Mouse (Mus musculus) heart, embryonic 16.5 days (tissue): Measurements from ENCODE around the gene Trmt11. TPM values are rescaled to one million over a fixed set of nuclear protein-coding genes. Genes with fewer than 3 reads are reported as not detected.
A peak's percentile ranks its signal among the peaks of the same experiment; 100 is the strongest.
"Not testable (repeated sequence)": the region's sequence is repeated elsewhere in the genome, so short reads cannot be mapped to it uniquely, and the experiment has no call there.

ENCODE experiments used
- ATAC-seq: fragments of 200-750 bp; cut with Nextera tagmentation; replicated peaks from 2 replicates; pipeline ENCODE4 v1.8.0; 2017; ENCODE audit warnings: moderate number of reproducible peaks; ENCODE audit not compliant: insufficient read depth, low FRiP score; ENCODE audit errors: extremely low read depth
- H3K27ac ChIP-seq: fragments of 300-500 bp; sonication (generic); 2 replicates; pipeline ENCODE4 v1.5.1; 2014; ENCODE audit warnings: mild to moderate bottlenecking, low read length, control low read depth, moderate library complexity
- H3K27me3 ChIP-seq: fragments of 300-500 bp; sonication (generic); 2 replicates; pipeline ENCODE4 v1.6.1; 2014; ENCODE audit warnings: low read length, mixed read lengths; ENCODE audit not compliant: control insufficient read depth, insufficient read depth
- H3K36me3 ChIP-seq: fragments of 300-500 bp; sonication (generic); 2 replicates; pipeline ENCODE4 v1.6.1; 2014; ENCODE audit not compliant: control insufficient read depth, insufficient read depth
- H3K4me1 ChIP-seq: fragments of 300-500 bp; sonication (generic); 2 replicates; pipeline ENCODE4 v1.6.1; 2014; ENCODE audit warnings: low read length, mixed read lengths; ENCODE audit not compliant: control insufficient read depth, insufficient read depth
- H3K4me2 ChIP-seq: fragments of 300-500 bp; sonication (generic); 2 replicates; pipeline ENCODE4 v1.6.1; 2014; ENCODE audit warnings: low read depth, mild to moderate bottlenecking, control low read depth, low read length
- H3K4me3 ChIP-seq: fragments of 300-500 bp; sonication (generic); 2 replicates; pipeline ENCODE4 v1.5.1; 2014; ENCODE audit warnings: mild to moderate bottlenecking, control low read depth, low read length
- H3K9ac ChIP-seq: fragments of 300-500 bp; sonication (generic); 2 replicates; pipeline ENCODE4 v1.6.1; 2014; ENCODE audit warnings: low read length, control low read depth
- H3K9me3 ChIP-seq: fragments of 300-500 bp; sonication (generic); replicated peaks from 2 replicates; pipeline ENCODE4 v1.6.1; 2016; ENCODE audit warnings: low read length; ENCODE audit not compliant: control insufficient read depth
- WGBS: fragments of 180-500 bp; shearing (Covaris S2); extraction: QIAGEN DNeasy Blood & Tissue Kit; methylation state at CpG from one replicate; pipeline ENCODE4 v1.1.7; 2014; 5-methylcytosine and 5-hydroxymethylcytosine counted together
- polyA plus RNA-seq: library from polyadenylated mRNA; unstranded; fragments of >200 nt; fragmentation: Nextera tagmentation; extraction: Ambion mirVana; gene quantifications from 2 replicates; pipeline ENCODE4 v1.2.1, GENCODE M21; 2015

The Trmt11 gene
- 14.1 and 17.2 TPM in 2 replicates for polyA plus RNA-seq

- H3K27me3 ChIP-seq: no peaks in the 10 kb centered on the region
- 0% methylated on average over 24 of the region's 28 CpGs for WGBS
- peak within 1 kb of the TSS; percentile 85 for H3K9ac ChIP-seq
- peaks cover 13% of the 10 kb centered on the region for H3K4me1 ChIP-seq
- H3K27ac ChIP-seq: peak within 1 kb of the TSS; percentile 72
- peak within 1 kb of the TSS; percentile 80 for H3K4me3 ChIP-seq
- H3K9me3 ChIP-seq: no peaks in the 10 kb centered on the region
- H3K4me2 ChIP-seq: peak within 1 kb of the TSS; percentile 68
- peak; percentile 94 for ATAC-seq
- peaks cover 11% of the 10 kb centered on the region; the same call in 1 of the 2 replicates for H3K36me3 ChIP-seq
Measured at GRCm38 (mm10) chr10:30600542-30600966, at the start of gene Trmt11. Gene Trmt11 (minus strand): TSS chr10:30600749.

- Histone ChIP-seq H3K9me3 (no peaks in the 10 kb centered on the region), H3K36me3 (0 out of 2 replicates have a peak, but pooled peaks cover 4% of the 10 kb centered on the region), H3K4me1 (no peaks in the 10 kb centered on the region), H3K27me3 (no peaks in the 10 kb centered on the region), H3K27ac (no peak overlapping the region), H3K4me2 (no peak overlapping the region), H3K4me3 (no peak overlapping the region), H3K9ac (no peak overlapping the region)
- 65% methylated on average over 2 of the region's 2 CpGs for WGBS
- ATAC-seq: no peak
Measured at GRCm38 (mm10) chr10:30647681-30648080, 47.1 kb upstream of the Trmt11 start.

- Histone ChIP-seq H3K4me3 (no peak overlapping the region), H3K9me3 (no peaks in the 10 kb centered on the region), H3K4me1 (no peaks in the 10 kb centered on the region), H3K9ac (no peak overlapping the region), H3K27me3 (no peaks in the 10 kb centered on the region), H3K36me3 (no peaks in the 10 kb centered on the region), H3K4me2 (no peak overlapping the region), H3K27ac (no peak overlapping the region)
- WGBS: 79% methylated on average over 3 of the region's 3 CpGs
- ATAC-seq: no peak
Measured at GRCm38 (mm10) chr10:30638216-30638615, 37.7 kb upstream of the Trmt11 start.

GRCm38 (mm10) chr10:30636474-30637154, 36.1 kb upstream of the Trmt11 start:
- H3K36me3 ChIP-seq, H3K4me3 ChIP-seq, H3K9ac ChIP-seq, H3K27ac ChIP-seq, H3K27me3 ChIP-seq, ATAC-seq, H3K4me1 ChIP-seq, H3K9me3 ChIP-seq, H3K4me2 ChIP-seq: not testable (repeated sequence)
- WGBS: 86% methylated on average over 1 of the region's 1 CpGs

GRCm38 (mm10) chr10:30632718-30633117, 32.2 kb upstream of the Trmt11 start:
- no peaks in the 10 kb centered on the region for H3K27me3 ChIP-seq
- H3K36me3 ChIP-seq: no peaks in the 10 kb centered on the region
- H3K4me3 ChIP-seq: no peak overlapping the region
- H3K4me2 ChIP-seq: no peak overlapping the region
- WGBS: 85% methylated on average over 1 of the region's 1 CpGs
- H3K27ac ChIP-seq: no peak overlapping the region
- H3K9ac ChIP-seq: no peak overlapping the region
- no peak for ATAC-seq
- H3K9me3 ChIP-seq: no peaks in the 10 kb centered on the region
- no peaks in the 10 kb centered on the region for H3K4me1 ChIP-seq

GRCm38 (mm10) chr10:30629977-30630376, 29.4 kb upstream of the Trmt11 start:
- no peak overlapping the region for H3K27ac ChIP-seq
- H3K27me3 ChIP-seq: no peaks in the 10 kb centered on the region
- H3K4me1 ChIP-seq: peaks cover 1% of the 10 kb centered on the region; the same call in 1 of the 2 replicates
- no peak overlapping the region for H3K9ac ChIP-seq
- H3K4me2 ChIP-seq: no peak overlapping the region
- no peak for ATAC-seq
- no peaks in the 10 kb centered on the region for H3K36me3 ChIP-seq
- no peaks in the 10 kb centered on the region for H3K9me3 ChIP-seq
- no peak overlapping the region for H3K4me3 ChIP-seq

GRCm38 (mm10) chr10:30629513-30629912, 29.0 kb upstream of the Trmt11 start, which contains the start of gene Hint3:
Gene Hint3 (minus strand): TSS chr10:30629632.
- 73% methylated on average over 3 of the region's 3 CpGs for WGBS
- Histone ChIP-seq H3K4me1 (peaks cover 2% of the 10 kb centered on the region; the same call in 1 of the 2 replicates), H3K36me3 (no peaks in the 10 kb centered on the region), H3K27ac (no peak within 1 kb of the TSS), H3K9ac (no peak within 1 kb of the TSS), H3K4me3 (no peak within 1 kb of the TSS), H3K9me3 (no peaks in the 10 kb centered on the region), H3K27me3 (no peaks in the 10 kb centered on the region), H3K4me2 (no peak within 1 kb of the TSS)
- ATAC-seq: no peak

- ATAC-seq: not testable (repeated sequence)
Measured at GRCm38 (mm10) chr10:30628444-30628843, 27.9 kb upstream of the Trmt11 start.

GRCm38 (mm10) chr10:30627548-30627947, 27.0 kb upstream of the Trmt11 start:
- Histone ChIP-seq H3K27me3 (no peaks in the 10 kb centered on the region), H3K9me3 (no peaks in the 10 kb centered on the region), H3K4me2 (no peak overlapping the region), H3K9ac (no peak overlapping the region), H3K4me1 (peaks cover 7% of the 10 kb centered on the region), H3K27ac (no peak overlapping the region), H3K36me3 (no peaks in the 10 kb centered on the region), H3K4me3 (no peak overlapping the region)
- no peak for ATAC-seq
- WGBS: 36% methylated on average over 1 of the region's 1 CpGs

More at GRCm38 (mm10) chr10:30628444-30628843, 27.9 kb upstream of the Trmt11 start:
- not testable (repeated sequence) for H3K9me3 ChIP-seq, H3K27me3 ChIP-seq, H3K4me2 ChIP-seq, H3K36me3 ChIP-seq, H3K9ac ChIP-seq, H3K4me1 ChIP-seq, H3K4me3 ChIP-seq, H3K27ac ChIP-seq
- 86% methylated on average over 11 of the region's 11 CpGs for WGBS
